Mouse (Mus musculus): ENCODE results near the gene Slc25a26. TPM values are rescaled to one million over a fixed set of nuclear protein-coding genes. Genes with fewer than 3 reads are reported as not detected.
"Not testable (repeated sequence)": the region's sequence is repeated elsewhere in the genome, so short reads cannot be mapped to it uniquely, and the experiment has no call there.

The Slc25a26 gene
- polyA plus RNA-seq, 1 experiment from 2014 or later = 8.1 TPM

DNA sequence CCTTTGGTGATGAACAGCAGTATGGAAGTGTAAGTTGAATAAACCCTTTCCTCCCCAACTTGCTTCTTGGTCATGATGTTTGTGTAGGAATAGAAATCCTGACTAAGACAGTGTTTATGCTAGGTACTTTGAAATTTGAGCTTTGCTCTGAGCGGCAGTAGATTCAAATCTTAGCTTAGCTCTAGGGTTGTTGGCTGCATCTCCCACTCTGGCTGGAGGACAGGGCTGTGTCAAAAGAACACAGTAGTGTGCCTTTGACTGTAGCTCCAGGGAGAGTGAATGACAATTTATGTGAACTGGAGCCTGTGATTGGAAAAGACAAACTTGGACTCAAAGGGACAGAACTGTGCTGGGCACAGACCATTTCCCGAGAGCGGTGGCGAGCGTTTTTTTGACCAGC lies 53.0 kb downstream of the Slc25a26 start:
- WGBS = 89% methylated on average over 5 of the region's 5 CpGs
- H3K27me3 ChIP-seq = peaks cover 16% of the 10 kb centered on the region
- no peak for ATAC-seq (ENCODE audit: insufficient number of reproducible peaks, insufficient read depth, low FRiP score, low TSS enrichment, low read depth)

DNA sequence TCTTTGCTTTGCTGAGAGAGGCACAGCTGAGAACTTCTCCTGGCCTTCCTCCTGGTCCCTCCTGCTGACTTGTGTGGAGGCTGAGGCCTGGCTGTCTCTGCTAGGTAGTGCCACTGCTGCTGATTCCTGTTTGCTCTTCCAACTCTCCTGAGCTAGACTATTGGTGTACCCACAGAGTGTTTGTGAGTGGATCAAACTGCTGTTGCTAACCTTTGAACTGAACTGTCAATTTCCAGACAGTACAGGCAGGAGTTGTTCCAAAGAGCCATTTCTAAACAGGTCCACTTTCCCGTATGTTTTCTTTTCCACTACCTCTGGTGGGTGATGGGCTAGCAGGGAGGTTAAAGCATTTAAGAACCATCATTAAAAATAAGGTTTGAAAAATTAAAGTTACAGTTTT lies 58.5 kb downstream of the Slc25a26 start:
- ATAC-seq (ENCODE audit: insufficient number of reproducible peaks, insufficient read depth, low FRiP score, low TSS enrichment, low read depth); H3K4me1 ChIP-seq; H3K27ac ChIP-seq; H3K9me3 ChIP-seq; H3K9ac ChIP-seq; H3K36me3 ChIP-seq; H3K4me2 ChIP-seq; H3K4me3 ChIP-seq: not testable (repeated sequence)
- peaks cover 46% of the 10 kb centered on the region for H3K27me3 ChIP-seq
- WGBS = 82% methylated on average over 1 of the region's 1 CpGs

More for the DNA sequence above, 53.0 kb downstream of the Slc25a26 start:
- Histone ChIP-seq H3K4me2 (no peak overlapping the region), H3K9me3 (no peaks in the 10 kb centered on the region; the same call in 1 of the 2 replicates), H3K4me3 (no peak overlapping the region), H3K9ac (no peak overlapping the region), H3K36me3 (no peaks in the 10 kb centered on the region), H3K27ac (no peak overlapping the region), H3K4me1 (no peaks in the 10 kb centered on the region)

DNA sequence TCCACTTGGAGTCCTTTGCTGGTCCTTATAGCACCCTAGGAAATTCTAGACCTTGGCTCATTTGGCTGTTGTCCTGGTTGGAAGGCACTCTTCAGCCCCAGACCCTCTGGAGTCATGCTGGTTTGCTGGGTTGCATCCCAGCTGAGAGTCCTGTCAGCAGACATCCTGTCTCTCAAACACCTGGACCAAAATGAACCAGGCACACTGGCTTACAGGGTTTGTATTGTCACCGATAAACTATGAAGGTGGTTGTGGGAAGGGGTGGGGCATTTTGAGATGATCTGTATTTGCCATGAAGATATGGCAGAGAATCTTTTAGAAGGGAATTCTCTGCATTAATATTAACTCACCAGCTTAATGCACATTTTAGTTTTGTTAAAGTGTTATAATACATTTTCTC lies 60.8 kb downstream of the Slc25a26 start:
- Histone ChIP-seq H3K9ac (no peak overlapping the region), H3K4me3 (no peak overlapping the region), H3K36me3 (no peaks in the 10 kb centered on the region), H3K4me2 (no peak overlapping the region), H3K27ac (no peak overlapping the region), H3K27me3 (peaks cover 55% of the 10 kb centered on the region), H3K4me1 (peaks cover 4% of the 10 kb centered on the region; the same call in 1 of the 2 replicates), H3K9me3 (no peaks in the 10 kb centered on the region)
- WGBS = 84% methylated on average over 1 of the region's 1 CpGs
- no peak for ATAC-seq (ENCODE audit: insufficient number of reproducible peaks, insufficient read depth, low FRiP score, low TSS enrichment, low read depth)

GRCm38 (mm10) chr6:94561346-94561745 lies 61.2 kb downstream of the Slc25a26 start:
- no peaks in the 10 kb centered on the region for H3K9me3 ChIP-seq
- 16% methylated on average over 1 of the region's 1 CpGs for WGBS
- H3K27me3 ChIP-seq = peaks cover 58% of the 10 kb centered on the region
- no peak overlapping the region for H3K4me3 ChIP-seq
- ATAC-seq (ENCODE audit: insufficient number of reproducible peaks, insufficient read depth, low FRiP score, low TSS enrichment, low read depth) = no peak
- H3K27ac ChIP-seq = no peak overlapping the region
- H3K36me3 ChIP-seq = no peaks in the 10 kb centered on the region
- H3K4me2 ChIP-seq = no peak overlapping the region
- no peak overlapping the region for H3K9ac ChIP-seq
- H3K4me1 ChIP-seq = peaks cover 4% of the 10 kb centered on the region; the same call in 1 of the 2 replicates

DNA sequence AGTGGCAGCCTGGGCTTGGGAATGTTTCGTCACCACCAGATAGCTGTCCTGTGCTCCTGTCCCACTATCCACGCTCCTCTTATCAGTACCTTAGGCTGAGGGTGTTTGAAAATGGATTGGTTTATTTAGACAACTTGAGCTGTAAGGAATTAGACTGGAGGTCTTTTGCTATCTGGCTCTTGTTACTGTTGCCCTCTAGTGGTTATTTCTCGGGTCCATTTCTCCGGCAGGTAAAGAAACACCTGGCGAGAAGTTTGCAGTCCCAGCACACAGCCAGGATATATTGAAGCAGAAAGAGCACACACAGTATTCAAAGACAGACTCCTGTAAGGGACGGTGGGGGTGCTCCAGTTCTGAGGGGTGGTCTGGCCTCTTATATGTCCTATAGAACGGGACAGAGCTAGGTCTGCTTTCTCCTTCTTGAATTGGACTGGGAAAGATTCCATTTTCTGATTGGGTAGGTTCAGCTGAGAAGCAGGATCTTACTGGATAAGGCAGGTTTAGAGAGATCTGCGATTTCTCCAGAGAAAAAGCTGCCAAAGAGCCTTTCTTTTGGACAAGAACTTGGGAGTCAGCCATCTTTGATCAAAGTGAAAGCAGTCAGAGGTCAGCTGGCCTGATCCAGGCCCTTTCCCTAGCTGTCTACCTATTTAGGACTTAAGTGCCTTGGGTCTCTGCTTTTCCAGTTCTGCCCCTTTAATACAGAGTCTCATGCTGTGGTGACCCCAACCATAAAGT lies 63.2 kb downstream of the Slc25a26 start:
- WGBS = 62% methylated on average over 8 of the region's 8 CpGs
- Histone ChIP-seq H3K4me2 (no peak overlapping the region), H3K36me3 (no peaks in the 10 kb centered on the region), H3K4me3 (no peak overlapping the region), H3K9me3 (no peaks in the 10 kb centered on the region), H3K4me1 (peaks cover 4% of the 10 kb centered on the region; the same call in 1 of the 2 replicates), H3K27ac (no peak overlapping the region), H3K27me3 (peaks cover 51% of the 10 kb centered on the region), H3K9ac (no peak overlapping the region)
- no peak for ATAC-seq (ENCODE audit: insufficient number of reproducible peaks, insufficient read depth, low FRiP score, low TSS enrichment, low read depth)

- peaks cover 34% of the 10 kb centered on the region for H3K27me3 ChIP-seq
- H3K4me2 ChIP-seq = no peak overlapping the region
- WGBS = 93% methylated on average over 2 of the region's 2 CpGs
- H3K9ac ChIP-seq = no peak overlapping the region
- no peak overlapping the region for H3K27ac ChIP-seq
- no peak for ATAC-seq (ENCODE audit: insufficient number of reproducible peaks, insufficient read depth, low FRiP score, low TSS enrichment, low read depth)
- H3K4me3 ChIP-seq = no peak overlapping the region
- no peaks in the 10 kb centered on the region for H3K9me3 ChIP-seq
- no peaks in the 10 kb centered on the region for H3K36me3 ChIP-seq
- peaks cover 2% of the 10 kb centered on the region; the same call in 1 of the 2 replicates for H3K4me1 ChIP-seq
Observed at GRCm38 (mm10) chr6:94565766-94566165, 65.6 kb downstream of the Slc25a26 start.

- Histone ChIP-seq H3K9ac (no peak overlapping the region), H3K36me3 (no peaks in the 10 kb centered on the region), H3K4me3 (no peak overlapping the region), H3K4me1 (no peaks in the 10 kb centered on the region; the same call in 1 of the 2 replicates), H3K9me3 (no peaks in the 10 kb centered on the region; the same call in 1 of the 2 replicates), H3K27ac (no peak overlapping the region), H3K4me2 (no peak overlapping the region), H3K27me3 (peaks cover 24% of the 10 kb centered on the region)
- no peak for ATAC-seq (ENCODE audit: insufficient number of reproducible peaks, insufficient read depth, low FRiP score, low TSS enrichment, low read depth)
- 67% methylated on average over 2 of the region's 2 CpGs for WGBS
Observed at GRCm38 (mm10) chr6:94568040-94568439, 67.9 kb downstream of the Slc25a26 start.

GRCm38 (mm10) chr6:94575526-94576166 lies 75.5 kb downstream of the Slc25a26 start:
- no peak overlapping the region for H3K4me2 ChIP-seq
- no peaks in the 10 kb centered on the region; the same call in 1 of the 2 replicates for H3K9me3 ChIP-seq
- no peak overlapping the region for H3K9ac ChIP-seq
- no peak overlapping the region for H3K27ac ChIP-seq
- no peaks in the 10 kb centered on the region; the same call in 1 of the 2 replicates for H3K36me3 ChIP-seq
- 79% methylated on average over 9 of the region's 9 CpGs for WGBS
- H3K27me3 ChIP-seq = no peaks in the 10 kb centered on the region; the same call in 1 of the 2 replicates
- ATAC-seq (ENCODE audit: insufficient number of reproducible peaks, insufficient read depth, low FRiP score, low TSS enrichment, low read depth) = no peak
- H3K4me3 ChIP-seq = no peak overlapping the region
- H3K4me1 ChIP-seq = no peaks in the 10 kb centered on the region

DNA sequence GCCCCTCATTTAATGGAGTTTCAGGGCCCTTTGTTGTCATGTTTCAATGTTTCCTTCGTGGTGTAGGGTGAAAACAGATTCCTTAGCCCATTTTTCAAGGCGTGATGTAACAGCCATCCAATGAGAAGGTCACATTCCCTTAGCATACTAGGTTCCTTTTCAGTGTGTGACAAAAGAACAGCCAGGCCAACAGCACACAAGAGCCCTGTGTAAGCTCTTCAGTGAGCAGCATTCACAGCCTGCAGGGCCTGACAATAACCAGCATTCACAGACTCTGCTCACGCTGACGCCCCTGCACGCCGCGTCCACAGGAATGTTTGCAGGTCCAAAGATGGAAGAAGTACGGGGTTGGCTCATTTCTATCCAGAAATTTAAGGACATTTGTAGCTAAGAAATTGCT lies 77.9 kb downstream of the Slc25a26 start:
- WGBS = 50% methylated on average over 8 of the region's 8 CpGs
- Histone ChIP-seq H3K36me3 (no peaks in the 10 kb centered on the region; the same call in 1 of the 2 replicates), H3K27me3 (no peaks in the 10 kb centered on the region; the same call in 1 of the 2 replicates), H3K9ac (no peak overlapping the region), H3K9me3 (no peaks in the 10 kb centered on the region), H3K4me1 (no peaks in the 10 kb centered on the region), H3K27ac (no peak overlapping the region), H3K4me2 (no peak overlapping the region), H3K4me3 (no peak overlapping the region)
- no peak for ATAC-seq (ENCODE audit: insufficient number of reproducible peaks, insufficient read depth, low FRiP score, low TSS enrichment, low read depth)

DNA sequence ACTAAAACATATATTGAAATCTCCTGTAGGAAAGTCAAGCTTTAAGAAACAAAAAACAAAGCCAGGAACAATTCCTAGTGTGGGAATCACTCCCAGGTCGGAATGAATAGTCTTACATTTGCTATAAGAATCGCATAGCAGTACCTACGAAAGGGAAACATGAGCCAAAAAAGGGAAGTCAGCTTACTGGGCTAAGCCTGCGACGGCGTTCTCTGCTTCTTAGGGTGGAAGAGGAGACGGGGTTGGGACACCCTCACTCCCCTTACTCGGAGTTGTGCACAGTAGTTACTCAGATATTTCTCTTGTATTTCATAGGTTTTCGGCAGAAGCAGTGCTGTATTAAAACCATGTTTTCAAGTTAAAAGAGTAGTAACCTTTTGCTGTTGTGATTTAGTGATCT lies 81.9 kb downstream of the Slc25a26 start:
- Histone ChIP-seq H3K4me3 (no peak overlapping the region), H3K27me3 (no peaks in the 10 kb centered on the region), H3K27ac (no peak overlapping the region), H3K36me3 (no peaks in the 10 kb centered on the region; the same call in 1 of the 2 replicates), H3K9ac (no peak overlapping the region), H3K4me1 (0 out of 2 replicates have a peak, but pooled peaks cover 3% of the 10 kb centered on the region), H3K4me2 (no peak overlapping the region), H3K9me3 (no peaks in the 10 kb centered on the region)
- 69% methylated on average over 9 of the region's 9 CpGs for WGBS
- no peak for ATAC-seq (ENCODE audit: insufficient number of reproducible peaks, insufficient read depth, low FRiP score, low TSS enrichment, low read depth)

- Histone ChIP-seq H3K27ac (no peak overlapping the region), H3K9ac (no peak overlapping the region), H3K27me3 (no peaks in the 10 kb centered on the region), H3K9me3 (no peaks in the 10 kb centered on the region), H3K36me3 (no peaks in the 10 kb centered on the region), H3K4me1 (0 out of 2 replicates have a peak, but pooled peaks cover 3% of the 10 kb centered on the region), H3K4me2 (no peak overlapping the region), H3K4me3 (no peak overlapping the region)
- ATAC-seq (ENCODE audit: insufficient number of reproducible peaks, insufficient read depth, low FRiP score, low TSS enrichment, low read depth) = no peak
- WGBS = 96% methylated on average over 9 of the region's 9 CpGs
Observed at GRCm38 (mm10) chr6:94584147-94584695, 84.1 kb downstream of the Slc25a26 start.

Data from embryonic facial prominence, embryonic 13.5 days (tissue).